Mouse (Mus musculus) urinary bladder, adult 2 months (tissue): ENCODE results near the gene Synrg. TPM values are rescaled to one million over a fixed set of nuclear protein-coding genes. Genes with fewer than 3 reads are reported as not detected.

Experiments
- DNase-seq: peaks from one replicate; pipeline ENCODE4 v3.0.0; 2022; ENCODE audit warnings: low spot score
- polyA plus RNA-seq: library from polyadenylated mRNA; depleted of rRNA; stranded (reverse); fragments of >200 nt; gene quantifications from 2 replicates; pipeline ENCODE4 v1.2.3, GENCODE M21; 2012

Gene Synrg
- polyA plus RNA-seq, 1 experiment, result 17.5 TPM

DNA sequence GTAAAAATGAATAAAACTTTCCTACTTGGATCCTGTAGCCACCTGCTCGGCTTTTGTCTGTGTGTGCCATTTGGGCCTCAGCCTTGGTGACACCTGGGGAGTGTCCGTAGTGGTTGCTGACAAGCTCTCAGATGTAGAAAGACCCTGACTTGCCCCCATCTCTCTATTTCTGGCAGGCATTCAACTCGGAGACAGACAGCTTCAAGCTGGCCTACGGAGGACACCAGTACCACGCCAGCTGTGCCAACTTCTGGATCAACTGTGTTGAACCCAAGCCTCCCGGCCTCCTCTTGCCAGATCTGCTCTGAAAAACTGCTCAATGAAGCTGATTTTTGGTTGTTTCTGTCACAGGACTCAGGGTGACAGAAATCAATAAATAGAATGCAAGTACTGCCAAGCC, 76.4 kb downstream of the Synrg start:
- no peak for DNase-seq

DNA sequence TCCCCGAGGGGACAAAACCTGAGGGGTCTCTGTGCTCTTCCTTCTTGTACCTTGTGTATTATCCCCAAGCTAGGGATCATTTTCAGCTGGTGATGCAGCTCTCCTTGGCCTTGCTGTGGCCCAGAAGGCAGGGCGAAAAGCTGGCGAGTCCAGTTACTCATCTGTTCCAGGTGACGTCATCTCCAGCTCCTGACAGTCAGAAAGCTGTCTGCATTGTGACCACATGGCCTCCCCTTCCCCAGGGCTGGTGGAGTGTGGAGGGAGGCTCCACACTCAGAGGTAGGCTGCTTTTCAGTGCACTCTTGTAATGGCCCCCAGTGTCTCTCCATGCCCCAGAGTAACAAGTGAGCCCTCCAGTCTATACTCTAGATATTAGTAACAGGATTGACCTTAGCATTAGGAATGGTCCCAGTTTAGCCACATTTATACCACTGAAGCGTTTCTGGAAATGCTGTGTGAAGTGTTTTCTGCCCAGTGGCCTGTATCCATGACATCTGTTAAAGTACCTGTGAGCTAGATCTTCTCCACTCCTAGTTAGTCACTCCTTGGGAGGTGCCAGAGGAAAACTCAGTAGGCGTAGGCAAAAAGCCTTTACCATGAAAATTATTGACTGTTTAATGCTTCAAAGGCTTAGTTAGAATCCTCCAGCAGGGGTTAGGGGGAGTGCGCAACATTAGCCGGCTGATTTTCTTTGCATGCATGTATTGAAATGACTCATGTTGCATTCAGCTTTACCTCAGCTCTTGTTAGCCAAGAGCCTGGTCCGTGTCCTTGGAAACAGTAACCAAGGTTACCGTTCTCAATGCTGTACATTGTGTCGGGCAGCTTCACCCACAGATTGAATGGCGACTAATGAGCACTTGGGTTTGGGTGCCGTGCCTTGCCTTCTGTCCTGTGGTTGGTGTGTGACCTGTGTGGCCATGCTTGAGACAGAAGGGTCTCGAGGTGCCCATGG, 78.9 kb downstream of the Synrg start:
- DNase-seq, result no peak

DNA sequence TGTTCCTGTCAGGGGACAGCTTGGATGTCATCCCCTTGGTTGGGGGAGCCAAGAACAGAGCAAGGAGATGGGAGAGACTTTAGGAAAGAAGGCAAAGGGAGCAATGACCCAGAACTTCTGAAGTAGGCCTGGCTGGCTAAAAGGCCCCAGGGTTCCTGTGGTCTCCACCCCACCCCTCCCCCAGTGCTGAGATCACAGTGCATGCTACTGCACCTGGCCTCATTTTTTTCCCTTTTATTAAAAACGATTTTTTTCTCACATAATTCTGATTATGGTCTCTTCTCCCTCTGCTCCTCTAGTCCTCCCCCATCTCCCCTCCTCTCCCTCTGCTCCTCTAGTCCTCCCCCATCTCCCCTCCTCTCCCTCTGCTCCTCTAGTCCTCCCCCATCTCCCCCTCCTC, 80.8 kb downstream of the Synrg start:
- DNase-seq, result no peak

DNA sequence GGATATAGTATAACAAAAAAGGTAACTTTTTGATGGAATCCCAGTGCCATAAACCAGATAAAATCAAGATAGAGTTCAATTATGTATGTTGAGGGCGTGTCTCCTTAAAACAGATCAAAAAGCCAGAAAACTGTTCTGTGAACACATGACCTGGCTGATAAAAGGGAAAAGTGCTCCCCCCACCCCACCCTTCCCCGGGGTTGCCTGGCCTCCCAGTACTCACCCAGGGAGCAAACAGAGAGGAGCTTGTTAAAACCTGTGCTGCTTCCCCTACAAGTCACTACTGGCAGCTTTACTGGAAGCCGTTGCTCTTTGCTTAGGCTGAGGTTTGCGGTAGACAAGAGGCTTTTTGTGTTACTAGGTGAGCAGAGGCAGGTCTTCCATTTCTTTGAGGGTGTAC, 83.0 kb downstream of the Synrg start:
- DNase-seq, result no peak

GRCm38 (mm10) chr11:84048411-84048810, 84.2 kb downstream of the Synrg start:
- DNase-seq, result no peak

DNA sequence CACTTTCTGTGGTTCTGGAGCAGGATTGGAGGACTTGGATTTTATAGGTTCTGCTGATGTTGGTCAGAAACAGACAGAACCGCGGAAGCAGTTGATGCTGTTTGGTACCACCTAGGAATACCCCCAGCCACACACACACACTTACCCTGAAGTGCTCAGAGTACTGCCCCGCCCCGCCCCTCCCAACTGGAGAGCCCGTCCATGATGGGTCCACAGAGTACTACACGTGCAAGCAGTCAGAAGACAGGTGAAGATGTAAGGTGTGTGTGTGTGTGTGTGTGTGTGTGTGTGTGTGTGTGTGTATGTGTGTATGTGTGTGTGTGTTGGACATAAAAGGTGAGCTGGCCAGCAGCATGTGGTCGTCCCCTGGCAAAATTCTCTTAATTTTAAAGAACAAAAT, 88.8 kb downstream of the Synrg start:
- no peak for DNase-seq

GRCm38 (mm10) chr11:84053524-84054163, 89.4 kb downstream of the Synrg start:
- DNase-seq, result no peak

GRCm38 (mm10) chr11:84057418-84057817, 93.2 kb downstream of the Synrg start:
- no peak for DNase-seq

DNA sequence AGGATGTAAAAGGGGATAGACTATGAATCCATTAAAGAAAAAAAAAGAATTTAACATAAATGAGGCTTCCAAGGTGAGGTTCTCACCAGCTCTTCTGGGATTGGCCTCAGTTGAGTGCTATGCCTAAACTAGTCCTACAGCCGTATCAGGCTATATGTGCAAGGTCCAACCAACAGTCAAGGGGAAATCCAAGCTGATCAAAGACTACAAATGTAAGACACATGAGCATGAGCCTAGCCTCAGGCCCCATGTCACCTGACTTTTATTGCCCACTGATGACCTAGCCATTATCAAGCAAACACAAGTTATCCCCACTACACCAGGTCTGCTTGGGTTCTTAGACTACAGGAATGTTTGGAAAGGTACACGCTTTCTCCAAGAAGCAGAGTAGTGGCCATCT, 95.6 kb downstream of the Synrg start:
- DNase-seq, result no peak

GRCm38 (mm10) chr11:84060635-84061034, 96.4 kb downstream of the Synrg start:
- DNase-seq, result no peak

GRCm38 (mm10) chr11:84061881-84062280, 97.7 kb downstream of the Synrg start:
- no peak for DNase-seq

- DNase-seq, result no peak
Measured at GRCm38 (mm10) chr11:84062805-84063204, 98.6 kb downstream of the Synrg start.

GRCm38 (mm10) chr11:84063631-84064209, 99.5 kb downstream of the Synrg start:
- no peak for DNase-seq

DNA sequence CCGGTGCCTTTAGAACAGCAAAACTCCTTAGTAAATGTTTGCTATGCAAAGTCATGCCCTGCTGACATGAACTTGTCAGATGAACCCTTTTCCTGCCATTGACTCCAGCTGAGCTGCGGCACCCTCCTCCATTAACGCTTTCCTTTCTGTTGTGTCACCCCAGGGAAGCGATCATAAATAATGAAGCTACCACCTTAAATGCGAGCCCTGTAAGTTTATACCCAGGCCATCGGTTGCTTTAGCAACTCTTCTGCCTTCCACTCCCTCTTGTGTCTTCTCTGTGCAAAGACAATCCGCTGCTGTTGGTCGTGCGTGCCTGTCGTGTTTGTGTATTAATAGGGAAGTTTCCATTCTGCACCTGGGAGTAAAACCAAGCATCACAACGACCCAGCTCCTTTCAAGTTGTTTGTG, 101.8 kb downstream of the Synrg start:
- no peak for DNase-seq

GRCm38 (mm10) chr11:84066927-84067645, 102.9 kb downstream of the Synrg start:
- DNase-seq, result no peak

GRCm38 (mm10) chr11:84067720-84068190, 103.5 kb downstream of the Synrg start:
- DNase-seq, result no peak

- DNase-seq, result peak; percentile 59
Measured at GRCm38 (mm10) chr11:84068191-84069033, 104.2 kb downstream of the Synrg start.

DNA sequence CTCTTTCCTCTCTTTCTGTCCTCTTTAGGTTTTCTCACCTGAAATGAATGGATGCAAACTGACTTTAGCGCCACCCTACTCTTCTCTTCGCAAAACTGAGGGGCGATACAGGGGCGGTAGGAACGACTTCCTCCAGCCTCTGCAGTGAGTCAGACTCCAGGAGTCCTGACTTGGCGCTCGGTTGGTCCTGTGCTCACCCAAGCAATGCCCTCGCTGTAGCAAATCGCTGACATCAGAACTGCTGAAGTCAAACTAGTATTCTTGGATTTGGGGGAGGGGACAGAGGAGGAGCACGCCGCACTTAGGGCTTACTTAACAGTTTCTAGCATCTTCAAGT, 104.8 kb downstream of the Synrg start, which contains the start of gene Dusp14:
Dusp14 (minus strand) TSS at position 228 of the 337 bp plus-strand sequence.
- no peak for DNase-seq

DNA sequence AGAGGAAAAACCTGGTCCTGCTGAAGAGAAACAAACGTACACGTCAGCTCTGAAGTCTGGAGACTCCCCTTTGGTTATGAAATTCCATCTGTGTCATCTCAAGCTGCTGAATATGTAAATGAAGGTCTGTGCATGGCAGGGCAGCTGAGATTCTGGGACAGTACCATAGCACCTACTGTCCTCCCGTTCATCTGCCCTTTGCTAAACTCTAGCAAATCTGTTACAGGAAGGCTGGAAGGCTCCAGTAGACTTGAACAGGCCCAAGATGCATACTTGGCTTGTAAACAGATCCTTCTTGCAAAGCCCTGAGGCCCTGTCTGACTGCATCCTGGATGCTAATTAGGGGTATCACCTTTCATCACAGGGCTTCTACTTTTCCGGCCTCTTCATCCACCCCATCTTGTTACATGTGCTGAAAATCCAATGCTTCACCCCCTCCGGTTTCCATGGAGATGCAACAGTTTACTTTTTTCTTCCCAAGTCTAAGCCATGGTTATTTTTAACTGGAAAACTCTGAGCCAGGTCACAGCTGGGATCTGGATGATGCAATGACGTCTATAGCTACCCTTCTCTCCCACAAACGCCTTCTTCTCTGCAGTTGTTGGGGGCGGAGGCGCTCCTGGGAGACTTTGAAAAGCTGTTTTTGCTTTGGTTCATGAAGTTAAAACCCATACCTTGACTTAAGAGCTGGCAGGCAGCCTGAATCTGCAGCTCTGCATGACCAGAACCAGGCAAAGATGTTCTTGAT, 108.8 kb downstream of the Synrg start:
- no peak for DNase-seq
